Mouse (Mus musculus) stomach, postnatal 0 days (tissue): Measurements from ENCODE around the gene Il18. TPM values are rescaled to one million over a fixed set of nuclear protein-coding genes. Genes with fewer than 3 reads are reported as not detected.

ENCODE experiments used
- ATAC-seq: fragments of 200-750 bp; cut with Nextera tagmentation; 2 replicates; pipeline ENCODE4 v1.8.0; 2017; ENCODE audit not compliant: low FRiP score, low TSS enrichment
- DNase-seq: peaks from one replicate; pipeline ENCODE4 v3.0.0-alpha.2; 2016; ENCODE audit warnings: low spot score
- H3K27ac ChIP-seq: fragments of 300-500 bp; sonication (generic); replicated peaks from 2 replicates; pipeline ENCODE4 v1.5.1; 2014; ENCODE audit warnings: mild to moderate bottlenecking, control low read depth
- H3K27me3 ChIP-seq: fragments of 300-500 bp; sonication (generic); 2 replicates; pipeline ENCODE4 v1.6.1; 2014; ENCODE audit warnings: low read length; ENCODE audit not compliant: control insufficient read depth, insufficient read depth
- H3K36me3 ChIP-seq: fragments of 300-500 bp; sonication (generic); 2 replicates; pipeline ENCODE4 v1.6.1; 2014; ENCODE audit warnings: low read length, mixed read lengths; ENCODE audit not compliant: control insufficient read depth, insufficient read depth
- H3K4me1 ChIP-seq: fragments of 300-500 bp; sonication (generic); replicated peaks from 2 replicates; pipeline ENCODE4 v1.6.1; 2014; ENCODE audit warnings: antibody characterized with exemption; ENCODE audit not compliant: control insufficient read depth, insufficient read depth
- H3K4me2 ChIP-seq: fragments of 300-500 bp; sonication (generic); replicated peaks from 2 replicates; pipeline ENCODE4 v1.6.1; 2014; ENCODE audit warnings: low read depth, mild to moderate bottlenecking, control low read depth, moderate library complexity
- H3K4me3 ChIP-seq: fragments of 300-500 bp; sonication (generic); 2 replicates; pipeline ENCODE4 v1.5.1; 2014; ENCODE audit warnings: low read depth, low read length, control low read depth
- H3K9ac ChIP-seq: fragments of 300-500 bp; sonication (generic); 2 replicates; pipeline ENCODE4 v1.6.1; 2014; ENCODE audit warnings: mild to moderate bottlenecking, low read length, control low read depth, mixed read lengths
- H3K9me3 ChIP-seq: fragments of 300-500 bp; sonication (generic); 2 replicates; pipeline ENCODE4 v1.6.1; 2016; ENCODE audit warnings: low read length; ENCODE audit not compliant: control insufficient read depth
- CTCF ChIP-seq: IDR thresholded peaks from 2 replicates; pipeline ENCODE4 v1.5.1; 2016; ENCODE audit warnings: antibody characterized with exemption, low read depth, mild to moderate bottlenecking, moderate library complexity
- EP300 ChIP-seq: optimal IDR thresholded peaks from 2 replicates; pipeline ENCODE3; 2016; ENCODE audit warnings: antibody characterized with exemption
- WGBS: fragments of 180-500 bp; shearing (Covaris S2); extraction: QIAGEN DNeasy Blood & Tissue Kit; methylation state at CpG from one replicate; pipeline ENCODE4 v1.1.7; 2014; 5-methylcytosine and 5-hydroxymethylcytosine counted together
- polyA plus RNA-seq: library from polyadenylated mRNA; unstranded; fragments of >200 nt; fragmentation: Nextera tagmentation; extraction: Ambion mirVana; gene quantifications from 2 replicates; pipeline ENCODE4 v1.2.1, GENCODE M21; 2015

Gene Il18
- polyA plus RNA-seq, 1 experiment from 2014 or later, result 290 TPM

DNA sequence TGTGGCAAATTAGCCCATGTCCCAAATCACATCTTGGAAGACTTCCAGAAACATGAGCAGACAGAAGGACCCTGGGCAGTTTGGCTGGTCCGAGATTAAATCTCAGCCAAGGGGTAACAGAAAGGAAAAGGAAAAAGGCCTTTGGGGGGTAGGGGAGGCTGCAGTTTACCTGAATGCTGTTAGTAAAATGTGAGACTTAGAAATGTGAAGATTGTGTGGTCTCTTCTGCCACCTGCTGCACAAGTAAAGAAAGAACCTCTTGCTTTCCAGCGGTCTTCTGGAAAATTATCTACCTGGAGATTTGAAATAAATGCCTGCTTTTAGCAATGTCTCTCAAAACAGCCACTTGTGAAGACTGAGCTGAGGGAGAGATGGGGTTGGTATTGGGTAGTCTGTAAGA lies 23.7 kb upstream of the Il18 start:
- Histone ChIP-seq H3K27ac (no peak overlapping the region), H3K4me2 (no peak overlapping the region), H3K9ac (no peak overlapping the region), H3K9me3 (no peaks in the 10 kb centered on the region), H3K36me3 (no peaks in the 10 kb centered on the region), H3K4me3 (no peak overlapping the region), H3K27me3 (no peaks in the 10 kb centered on the region), H3K4me1 (no peaks in the 10 kb centered on the region)
- ATAC-seq (no peak), DNase-seq (peak; percentile 48)
- 15% methylated on average over 2 of the region's 2 CpGs for WGBS
- TF ChIP-seq CTCF (peak; percentile 75), EP300 (no peak)

DNA sequence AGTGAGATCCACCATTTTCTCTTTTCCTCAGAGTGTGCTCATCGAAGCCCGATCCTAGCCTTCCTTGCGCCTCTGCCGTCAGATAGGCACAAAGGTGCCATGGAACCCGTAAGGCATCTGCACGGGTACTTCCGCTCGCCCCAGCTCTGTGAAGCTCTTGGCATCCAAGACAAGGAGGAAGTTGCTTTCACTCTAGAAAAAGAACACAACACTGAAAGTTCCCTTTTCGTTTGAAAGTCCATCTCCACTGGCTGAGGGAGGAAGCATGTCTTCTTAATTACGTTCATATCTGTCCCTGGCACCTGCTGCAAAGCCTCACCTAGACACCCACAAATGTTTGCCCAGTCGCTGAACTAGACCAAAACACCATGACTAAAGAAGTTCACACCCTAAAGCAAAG lies 21.3 kb upstream of the Il18 start:
- Histone ChIP-seq H3K4me2 (0 out of 2 replicates have a peak overlapping the region, but pooled peaks have one; percentile 1), H3K9ac (0 out of 2 replicates have a peak overlapping the region, but pooled peaks have one; percentile 8), H3K27me3 (no peaks in the 10 kb centered on the region), H3K4me1 (no peaks in the 10 kb centered on the region), H3K36me3 (no peaks in the 10 kb centered on the region), H3K27ac (peak overlapping the region; percentile 75), H3K4me3 (no peak overlapping the region), H3K9me3 (no peaks in the 10 kb centered on the region)
- DNase-seq (peak; percentile 39), ATAC-seq (peak; percentile 47)
- no peak for TF ChIP-seq CTCF
- no peak for TF ChIP-seq EP300
- WGBS, result 65% methylated on average over 11 of the region's 11 CpGs

DNA sequence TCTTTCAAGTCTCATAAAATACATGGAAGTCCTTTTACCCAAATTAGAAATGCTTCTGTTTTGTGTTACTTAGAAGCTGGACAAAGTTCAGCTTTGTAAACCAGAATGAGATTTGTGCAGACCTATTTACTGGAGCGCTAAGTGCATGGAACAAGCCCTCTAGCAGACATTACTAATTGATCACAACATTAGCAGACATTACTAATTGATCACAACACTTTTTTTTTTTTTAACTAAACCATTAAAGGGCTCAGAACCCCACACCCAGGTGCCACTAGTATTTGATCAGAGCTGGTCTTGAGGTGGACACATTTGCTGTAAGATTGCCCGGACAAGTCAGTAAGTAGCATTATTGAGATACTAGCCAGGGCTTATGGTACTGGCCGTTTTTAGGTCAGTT lies 20.8 kb upstream of the Il18 start:
- DNase-seq (no peak), ATAC-seq (peak; percentile 42)
- TF ChIP-seq EP300, result no peak
- TF ChIP-seq CTCF, result no peak
- H3K4me3 ChIP-seq, result no peak overlapping the region
- H3K27ac ChIP-seq, result peak overlapping the region; percentile 75
- no peaks in the 10 kb centered on the region for H3K36me3 ChIP-seq
- no peaks in the 10 kb centered on the region for H3K9me3 ChIP-seq
- H3K4me1 ChIP-seq, result no peaks in the 10 kb centered on the region
- H3K4me2 ChIP-seq, result 0 out of 2 replicates have a peak overlapping the region, but pooled peaks have one; percentile 1
- no peaks in the 10 kb centered on the region for H3K27me3 ChIP-seq
- 57% methylated on average over 3 of the region's 3 CpGs for WGBS
- no peak overlapping the region for H3K9ac ChIP-seq

DNA sequence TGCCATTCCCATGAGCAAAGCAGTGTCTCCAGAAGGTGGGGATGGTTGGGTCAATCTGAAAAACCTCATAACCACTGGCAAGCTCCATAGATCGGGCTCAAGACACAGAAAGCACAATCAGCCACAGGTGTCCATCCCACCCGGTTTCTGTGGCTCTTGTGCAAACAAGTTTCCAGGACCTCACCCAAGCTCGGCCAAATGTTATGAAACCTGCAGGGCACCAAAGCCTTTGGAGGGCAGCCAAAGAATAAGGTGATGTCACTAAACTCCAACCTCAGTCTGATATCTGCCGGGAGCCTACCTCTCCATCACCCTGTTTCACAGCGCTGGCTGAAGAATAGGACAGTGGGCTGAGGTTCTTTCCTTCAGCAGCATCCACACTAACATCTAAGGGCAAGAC lies 18.7 kb upstream of the Il18 start:
- 36% methylated on average over 5 of the region's 5 CpGs for WGBS
- H3K4me3 ChIP-seq, result no peak overlapping the region
- no peaks in the 10 kb centered on the region for H3K27me3 ChIP-seq
- no peak overlapping the region for H3K4me2 ChIP-seq
- H3K36me3 ChIP-seq, result no peaks in the 10 kb centered on the region
- TF ChIP-seq CTCF (no peak), EP300 (no peak)
- no peaks in the 10 kb centered on the region for H3K9me3 ChIP-seq
- H3K9ac ChIP-seq, result no peak overlapping the region
- H3K4me1 ChIP-seq, result no peaks in the 10 kb centered on the region
- H3K27ac ChIP-seq, result 0 out of 2 replicates have a peak overlapping the region, but pooled peaks have one; percentile 9
- ATAC-seq, result peak; percentile 50
- DNase-seq, result peak; percentile 67

DNA sequence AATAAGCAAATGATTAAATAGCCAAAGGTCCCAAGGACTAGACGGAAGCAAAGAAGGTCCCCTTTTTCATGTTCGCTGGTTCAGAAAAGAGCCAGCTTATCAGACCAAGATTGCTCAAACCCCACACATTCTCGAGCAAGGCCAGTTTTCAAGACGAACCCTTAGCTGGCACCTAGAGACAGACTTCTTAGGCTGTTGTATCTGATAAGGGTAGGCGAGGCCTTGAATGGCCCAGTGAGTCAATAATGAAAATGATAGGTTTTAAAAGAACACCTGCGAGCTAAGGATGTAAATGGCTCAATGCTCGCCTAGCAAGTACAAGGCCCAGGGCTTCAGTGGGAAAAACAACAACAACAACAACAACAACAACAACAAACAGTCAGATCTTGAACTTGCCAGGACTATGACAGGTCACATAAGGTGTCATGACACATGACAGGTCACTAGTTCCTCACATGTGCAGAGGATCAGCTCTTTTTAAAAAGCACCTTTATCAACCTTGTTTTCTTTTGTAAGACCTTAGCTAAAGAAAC lies 18.0 kb upstream of the Il18 start:
- ATAC-seq (peak; percentile 37; the same call in 1 of the 2 replicates), DNase-seq (no peak)
- no peaks in the 10 kb centered on the region for H3K36me3 ChIP-seq
- H3K4me1 ChIP-seq, result no peaks in the 10 kb centered on the region
- H3K9ac ChIP-seq, result no peak overlapping the region
- TF ChIP-seq EP300, result no peak
- TF ChIP-seq CTCF, result no peak
- no peak overlapping the region for H3K27ac ChIP-seq
- no peak overlapping the region for H3K4me2 ChIP-seq
- no peaks in the 10 kb centered on the region for H3K9me3 ChIP-seq
- WGBS, result 50% methylated on average over 7 of the region's 7 CpGs
- no peak overlapping the region for H3K4me3 ChIP-seq
- no peaks in the 10 kb centered on the region for H3K27me3 ChIP-seq

DNA sequence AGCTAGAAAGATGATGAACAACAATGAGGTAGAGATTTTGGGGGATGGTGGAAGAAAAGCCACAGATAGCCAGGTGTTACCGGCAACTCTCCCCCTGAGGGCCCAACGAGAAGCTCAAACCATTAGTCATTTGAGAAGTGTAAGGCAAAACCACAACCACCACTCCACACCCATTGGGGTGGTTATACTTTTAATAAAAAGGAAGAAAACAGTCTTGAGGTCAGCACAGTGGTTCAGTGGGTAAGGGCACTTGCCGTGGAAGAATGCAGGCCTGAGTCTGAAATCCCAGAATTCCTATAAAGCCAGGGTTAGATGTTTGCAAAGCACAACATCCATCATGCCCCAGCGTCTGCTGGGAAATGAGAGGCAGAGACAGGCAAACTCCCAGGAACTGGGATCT lies 17.3 kb upstream of the Il18 start:
- ATAC-seq, result no peak
- no peaks in the 10 kb centered on the region for H3K27me3 ChIP-seq
- no peaks in the 10 kb centered on the region for H3K36me3 ChIP-seq
- TF ChIP-seq CTCF (no peak), EP300 (no peak)
- H3K27ac ChIP-seq, result no peak overlapping the region
- H3K4me2 ChIP-seq, result no peak overlapping the region
- WGBS, result 44% methylated on average over 4 of the region's 4 CpGs
- no peak for DNase-seq
- no peaks in the 10 kb centered on the region for H3K9me3 ChIP-seq
- H3K4me3 ChIP-seq, result no peak overlapping the region
- no peaks in the 10 kb centered on the region for H3K4me1 ChIP-seq
- no peak overlapping the region for H3K9ac ChIP-seq
